Mouse (Mus musculus) frontal cortex, postnatal 14 days (tissue): ENCODE measurements at regions not wholly inside any gene's neighbourhood (a gene's known extent, or its start where the extent isn't known, plus 50 kb on each side); places are given as distances from the start of the nearest gene placed in this dataset.

ENCODE experiments used
- DNase-seq, 2 experiments: peaks; one replicate each; pipeline ENCODE4 v3.0.0; 2022; ENCODE audit warnings: low spot score in 2 of 2

DNA sequence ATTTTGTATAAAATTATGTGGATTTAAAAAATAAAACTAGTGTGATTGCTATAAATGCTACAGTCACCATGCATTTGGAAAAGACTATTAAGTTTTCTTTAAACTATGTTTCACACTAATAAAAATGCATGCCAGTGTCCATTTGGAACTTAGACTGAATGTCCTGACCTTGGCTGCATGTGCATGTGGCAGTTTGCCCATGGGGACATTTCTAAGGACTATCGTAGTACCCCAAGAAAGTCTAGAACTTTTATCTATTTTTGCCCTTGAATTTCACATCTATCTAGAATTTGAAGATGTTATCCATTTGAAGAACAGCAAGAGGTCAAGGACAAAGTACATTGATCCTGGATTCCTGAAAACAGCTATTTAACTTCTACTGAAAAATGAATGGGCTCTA, 745.9 kb downstream of the Tmem182 start:
- no peak for DNase-seq

DNA sequence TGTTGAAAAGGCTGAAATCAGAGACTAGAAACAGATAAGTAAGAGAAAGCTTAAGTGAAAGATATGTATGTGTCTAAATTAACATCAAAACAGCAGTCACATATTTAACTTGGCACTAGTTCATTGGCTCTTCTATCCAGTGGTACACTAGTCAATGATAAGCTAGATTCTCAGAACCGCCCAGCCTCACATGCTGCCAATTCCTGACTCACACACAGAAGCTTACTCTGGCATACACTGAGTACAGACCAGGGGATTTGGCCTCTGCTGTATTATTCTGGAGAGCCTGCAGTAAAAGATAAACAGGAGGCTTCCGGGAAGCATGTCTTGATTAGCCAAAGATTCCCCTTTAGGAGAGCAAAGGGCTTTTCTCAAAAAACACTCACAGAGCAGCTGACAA, 750.2 kb downstream of the Tmem182 start:
- DNase-seq: no peak

DNA sequence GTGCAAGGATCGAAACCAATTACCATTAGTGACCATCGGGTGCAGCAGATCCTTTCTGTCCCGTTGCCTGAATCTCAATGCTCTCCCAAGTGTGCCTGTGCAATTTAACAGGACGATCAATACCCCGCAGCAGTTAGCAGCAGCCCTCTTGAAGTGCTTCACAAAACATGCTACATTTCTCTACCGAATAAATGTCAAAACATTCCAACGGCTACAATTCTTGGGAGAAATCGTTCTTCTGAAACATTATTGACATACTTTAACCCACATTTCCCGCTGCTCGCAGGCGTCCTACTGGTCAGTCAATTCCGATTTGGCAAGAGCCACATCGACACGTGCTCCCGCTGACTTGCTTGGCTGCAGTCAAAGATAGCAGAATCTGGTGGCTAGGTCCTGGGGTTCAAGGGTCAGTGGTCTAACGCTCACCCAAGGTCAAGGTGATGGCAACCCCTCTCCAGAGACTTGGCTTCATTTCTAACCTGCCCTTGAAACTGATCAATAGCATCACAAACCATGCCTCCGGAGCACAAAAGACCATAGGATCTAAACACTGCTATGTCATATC, 753.8 kb downstream of the Tmem182 start:
- DNase-seq: no peak

DNA sequence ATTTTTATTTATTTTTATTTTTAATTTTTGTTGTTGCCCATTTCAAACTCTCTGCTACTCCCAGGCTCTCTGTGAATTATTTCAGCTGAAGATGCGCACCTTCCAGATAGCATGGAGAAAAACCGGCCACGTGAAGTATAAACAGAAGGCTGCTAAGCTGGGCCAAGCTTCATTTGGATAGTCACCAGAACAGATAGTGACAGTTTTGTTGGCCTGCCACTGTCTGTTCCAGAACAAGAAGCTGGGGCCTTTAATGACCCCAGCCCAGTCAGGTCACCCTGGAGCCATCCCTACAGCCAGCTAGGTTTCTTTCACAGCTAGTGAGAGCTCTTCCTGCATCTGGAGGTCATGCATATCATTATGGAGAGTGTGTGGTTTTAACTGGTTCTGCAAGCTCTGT, 754.6 kb downstream of the Tmem182 start:
- no peak for DNase-seq

DNA sequence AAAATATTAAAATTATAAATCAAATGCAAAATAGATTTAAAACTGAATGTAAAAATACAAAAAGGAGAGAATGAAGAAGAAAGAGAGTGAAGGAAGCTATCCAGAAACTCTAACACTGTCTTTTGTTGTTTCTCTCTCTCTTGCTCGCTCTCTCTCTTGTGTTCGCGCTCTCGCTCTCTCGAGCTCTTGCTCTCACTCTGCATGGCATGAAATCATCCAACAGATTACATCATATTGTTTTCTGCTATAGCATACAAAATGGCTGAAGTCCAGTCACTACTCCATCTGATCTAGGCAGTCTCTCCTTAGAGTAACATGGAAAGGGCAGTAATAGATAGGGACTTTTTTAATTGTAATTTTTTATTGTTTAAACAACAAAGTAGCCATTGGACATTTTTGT, 798.1 kb downstream of the Tmem182 start:
- no peak for DNase-seq

DNA sequence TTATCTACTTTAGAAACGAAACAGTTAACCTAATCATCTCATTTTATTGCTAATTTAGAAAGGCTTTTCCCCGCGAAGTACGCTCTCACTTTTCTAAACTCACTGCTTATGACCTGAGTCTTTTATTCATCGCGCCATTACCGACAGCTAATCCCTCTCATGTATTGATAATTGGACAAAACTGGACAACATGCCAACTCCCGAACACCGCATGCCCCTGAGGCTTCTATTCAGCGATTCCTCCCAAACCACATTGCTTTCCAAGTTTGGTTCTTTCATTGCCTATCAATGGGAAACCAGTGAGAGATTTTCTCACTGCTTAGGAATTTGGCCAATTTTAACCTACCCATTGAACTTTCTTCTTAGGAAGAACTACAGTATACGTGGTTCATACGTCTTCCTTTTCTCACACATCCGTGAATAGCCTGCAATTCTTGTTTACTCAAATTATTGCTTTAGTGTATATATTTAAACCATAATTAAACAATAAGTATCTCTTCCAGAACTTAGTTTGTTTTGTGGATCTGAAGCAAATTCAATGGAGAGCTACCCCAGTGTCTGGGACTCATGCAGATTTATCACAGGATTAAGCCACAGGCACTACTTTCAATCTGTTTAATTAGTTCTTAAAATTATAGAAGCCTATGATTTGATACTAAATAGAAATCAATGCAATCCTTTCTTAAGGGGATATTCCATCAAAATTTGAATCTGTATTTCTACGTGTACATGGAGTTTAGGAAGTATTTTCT, 799.8 kb downstream of the Tmem182 start:
- no peak for DNase-seq

DNA sequence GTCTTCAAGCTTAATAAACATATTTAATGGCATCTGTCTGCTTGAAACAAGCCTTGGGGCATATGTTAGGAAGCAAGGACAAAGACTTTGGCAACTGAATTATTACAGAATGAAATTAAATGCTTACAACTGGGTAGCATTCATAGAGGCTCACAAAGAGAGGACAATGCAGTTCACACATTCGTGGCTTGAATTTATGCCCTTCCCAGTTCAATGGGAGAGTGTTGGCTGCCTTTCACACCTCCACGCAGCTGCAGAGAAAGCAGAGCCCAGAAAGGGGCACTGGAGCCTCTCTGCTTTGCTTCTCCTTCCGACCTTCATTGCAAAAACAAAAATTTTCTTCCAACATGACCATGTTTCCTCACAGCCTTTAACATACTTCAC, 800.3 kb downstream of the Tmem182 start:
- no peak for DNase-seq

DNA sequence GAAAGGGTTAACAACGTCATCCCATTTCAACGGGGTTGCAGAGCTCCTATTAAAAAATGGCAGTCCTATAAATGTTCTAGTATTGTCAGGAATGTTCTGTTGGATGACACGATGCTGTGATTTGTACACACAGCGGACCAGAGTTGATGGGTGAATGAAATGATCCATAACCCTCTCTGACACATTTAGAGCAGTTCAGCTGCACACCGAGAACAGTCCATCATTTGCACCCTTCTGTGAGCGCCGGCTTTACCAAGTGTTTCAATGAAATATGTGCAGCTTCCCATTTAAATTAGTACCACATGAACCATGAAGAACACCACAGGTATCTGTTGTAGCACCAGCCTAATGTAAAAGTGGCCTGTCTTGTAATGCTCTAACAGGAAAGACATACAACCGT, 805.4 kb downstream of the Tmem182 start:
- no peak for DNase-seq

DNA sequence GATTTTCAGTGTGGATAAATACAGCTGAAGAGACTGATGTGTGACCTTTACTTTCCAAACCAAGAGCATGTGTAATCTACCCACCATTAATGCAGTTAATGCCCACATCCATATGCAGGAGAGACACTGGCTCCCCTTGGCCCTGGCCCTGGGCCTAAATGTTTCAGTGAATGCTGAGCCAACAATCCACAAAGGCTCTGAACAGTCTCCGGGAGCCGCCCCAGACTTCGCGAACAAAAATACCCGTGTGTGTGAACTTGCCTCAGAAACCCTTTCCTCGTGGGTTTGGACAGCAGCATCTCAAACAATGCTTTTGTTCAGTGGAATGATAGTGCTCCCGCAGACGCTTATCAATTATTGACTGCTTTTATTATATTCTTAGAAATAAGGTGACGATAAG, 846.4 kb downstream of the Tmem182 start:
- DNase-seq: no peak

DNA sequence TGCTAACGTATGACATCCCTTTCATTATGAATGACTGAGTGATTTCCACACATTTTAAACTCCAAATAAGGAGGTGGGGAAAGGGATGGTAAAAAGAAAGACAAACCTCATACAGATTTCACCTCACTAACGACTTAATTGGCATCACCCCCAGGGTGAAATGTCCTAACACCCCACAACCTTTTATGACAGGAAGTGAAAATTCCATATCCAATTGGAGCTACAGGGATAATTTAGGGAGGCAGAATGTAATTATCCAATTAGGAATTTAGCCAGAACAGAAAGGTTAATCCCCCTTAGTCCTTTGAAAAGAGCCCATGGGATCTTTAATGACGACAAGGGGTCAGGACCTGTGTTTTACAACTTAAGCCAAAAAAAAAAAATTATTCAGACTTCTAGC, 846.8 kb downstream of the Tmem182 start:
- no peak for DNase-seq

DNA sequence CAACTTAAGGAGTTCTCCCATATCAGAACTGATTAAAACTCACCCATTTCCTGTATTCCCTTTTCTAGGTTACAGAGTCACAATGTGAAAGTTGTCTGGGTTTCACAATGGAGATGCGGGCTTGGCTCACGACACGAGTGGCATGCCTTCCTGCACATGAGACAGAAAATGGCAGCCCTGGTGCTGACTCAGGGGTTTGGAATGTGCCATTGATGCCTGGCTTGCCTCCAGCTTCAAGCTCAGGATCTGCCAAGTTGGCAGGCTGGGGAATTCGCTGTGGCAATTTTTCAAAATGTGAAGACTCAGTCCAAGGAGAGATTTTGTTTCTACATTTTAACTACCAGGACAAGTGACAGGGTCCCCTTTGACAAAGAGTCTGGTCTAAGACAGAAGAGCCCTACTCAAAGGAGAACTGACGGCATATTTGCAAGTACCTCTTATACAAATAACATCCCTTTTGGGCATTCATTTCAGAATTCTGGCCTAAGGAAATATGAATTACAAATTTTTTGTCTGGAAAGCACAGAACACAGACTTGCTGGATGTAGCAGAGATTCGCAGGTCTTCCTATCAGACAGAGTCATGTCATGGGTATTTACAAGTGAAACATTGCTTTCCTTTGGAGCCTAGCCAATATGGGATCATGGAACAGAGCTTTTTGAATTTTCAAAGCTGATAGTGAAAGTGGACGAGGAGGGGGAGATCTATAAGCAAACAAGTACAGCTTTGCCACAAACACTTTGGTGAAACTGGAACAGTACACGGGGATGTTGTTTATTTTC, 847.4 kb downstream of the Tmem182 start:
- peak; percentile 42 to 46 for DNase-seq

DNA sequence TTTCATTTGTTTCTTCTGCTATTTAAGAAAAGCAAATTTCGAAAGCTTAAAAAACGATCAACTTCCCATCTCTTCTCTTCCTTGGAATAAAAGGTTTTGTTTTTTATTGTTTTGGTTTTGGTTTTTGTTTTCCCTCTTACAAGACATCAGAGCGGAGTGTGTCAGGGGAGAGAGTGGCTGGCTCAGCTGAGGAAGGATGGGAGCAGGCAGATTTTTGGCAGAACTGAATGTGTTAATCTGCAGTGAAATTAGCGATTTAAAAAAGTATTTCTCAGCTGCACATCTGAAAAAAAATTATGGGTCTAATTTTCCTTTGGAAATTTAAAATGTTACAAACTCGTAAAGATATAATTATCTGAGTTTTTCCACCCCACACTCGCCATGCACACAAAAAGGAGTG, 868.7 kb downstream of the Tmem182 start:
- DNase-seq: no peak

DNA sequence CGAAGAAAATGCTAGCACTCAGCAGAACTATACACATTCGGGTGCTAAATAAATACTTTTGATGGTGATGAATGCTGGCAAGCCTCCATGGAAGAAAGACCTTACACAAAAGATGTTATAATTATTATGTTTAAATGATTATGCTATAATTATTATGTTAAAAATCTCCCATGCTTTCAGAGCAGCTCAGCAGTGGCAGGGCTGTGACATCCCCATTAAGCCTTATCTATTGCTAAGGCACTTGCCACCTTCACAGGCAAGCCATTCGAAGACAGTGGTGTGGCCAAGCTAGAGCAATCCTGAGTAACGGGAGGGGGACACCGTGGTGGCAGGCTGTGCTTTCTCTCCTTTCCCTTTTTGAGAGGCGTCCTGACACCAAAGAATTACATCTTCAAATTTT, 869.9 kb downstream of the Tmem182 start:
- no peak for DNase-seq

DNA sequence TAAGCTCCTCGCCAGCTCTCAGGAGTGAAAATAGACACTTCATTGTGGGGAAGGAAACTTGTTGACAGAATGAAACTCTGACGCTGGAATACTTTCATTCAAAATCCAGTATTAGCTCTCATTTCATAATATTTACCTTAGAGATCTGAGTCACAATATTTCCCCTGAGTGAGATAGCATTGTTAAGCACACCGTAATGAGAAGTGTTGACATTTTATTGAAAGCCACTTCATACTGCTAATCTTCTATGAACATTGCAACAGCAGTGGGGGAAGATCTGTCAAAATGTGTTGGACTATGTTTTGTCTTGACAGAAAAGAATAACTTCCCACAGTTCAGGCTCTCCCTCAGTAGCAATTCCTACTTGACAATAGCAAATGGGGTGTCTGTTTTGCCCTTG, 900.3 kb downstream of the Tmem182 start:
- DNase-seq: no peak

DNA sequence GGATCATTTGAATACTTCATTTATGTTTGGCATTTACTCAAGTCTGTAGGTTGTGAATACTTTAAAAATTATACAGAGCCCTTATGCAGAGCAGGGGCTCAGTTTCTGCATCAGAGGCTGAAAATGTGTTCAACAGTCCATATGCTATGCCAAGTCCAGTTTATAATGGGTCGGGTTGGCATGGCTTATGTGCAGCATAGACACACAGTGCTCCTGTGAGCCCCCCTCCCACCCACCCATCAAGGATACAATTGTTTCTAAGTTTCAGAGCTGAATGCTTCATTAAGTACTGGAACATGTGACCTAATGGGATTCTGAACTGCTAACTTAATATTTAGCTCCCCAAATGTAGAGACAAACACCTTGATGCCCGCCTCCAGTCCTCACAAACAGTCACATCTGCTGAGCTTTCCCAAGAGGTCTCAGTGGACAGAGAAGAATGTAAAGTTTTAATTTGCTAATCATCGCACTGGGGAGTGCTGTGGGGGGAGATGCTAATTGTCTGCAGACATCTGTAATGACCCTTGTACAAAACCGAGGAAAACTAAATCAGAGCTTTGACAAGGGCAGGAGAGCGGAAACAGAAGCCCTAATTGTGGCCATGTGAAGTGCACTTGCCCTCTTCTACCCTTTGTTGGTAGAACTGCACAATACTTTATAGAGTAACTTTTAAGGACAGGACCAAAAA, 937.4 kb downstream of the Tmem182 start:
- no peak for DNase-seq

DNA sequence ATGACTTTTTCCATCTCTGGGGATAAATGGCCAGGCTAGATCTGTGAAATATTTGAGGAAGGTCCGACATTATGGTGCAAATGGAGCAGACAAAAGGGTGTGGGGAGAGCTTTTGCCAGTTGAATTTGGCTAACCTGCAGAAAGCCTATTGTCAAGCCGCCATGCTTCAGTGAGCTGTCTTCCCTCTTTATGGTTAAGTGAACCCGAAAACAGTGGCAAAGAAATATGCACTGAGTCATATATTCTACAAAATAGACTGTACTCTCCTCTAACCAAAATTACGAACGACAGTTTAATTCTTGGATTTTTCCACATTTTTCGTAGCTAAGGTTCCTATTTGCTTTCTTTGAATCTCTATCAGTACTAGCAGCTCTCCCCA, 937.9 kb downstream of the Tmem182 start:
- DNase-seq: no peak

DNA sequence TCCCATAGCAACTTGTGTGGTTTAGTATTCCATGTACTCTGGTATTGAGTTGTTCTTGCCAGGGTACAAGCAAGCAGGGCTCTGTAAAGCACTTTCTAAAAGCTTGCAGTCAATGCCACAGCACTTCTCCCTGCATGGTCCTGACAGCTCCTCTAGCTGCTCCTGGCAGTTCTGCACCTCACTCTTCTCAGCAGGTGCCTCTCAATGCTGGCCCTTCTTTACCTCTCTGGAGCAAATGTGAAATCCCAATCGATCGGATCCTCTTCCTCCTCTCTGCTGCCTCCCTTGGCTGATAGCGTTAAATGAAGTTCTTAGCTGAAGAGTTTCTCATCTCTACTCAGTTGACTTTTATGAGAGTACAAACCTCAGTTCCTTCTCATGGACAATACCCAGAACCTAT, 939.1 kb downstream of the Tmem182 start:
- peak; percentile 7 for DNase-seq

DNA sequence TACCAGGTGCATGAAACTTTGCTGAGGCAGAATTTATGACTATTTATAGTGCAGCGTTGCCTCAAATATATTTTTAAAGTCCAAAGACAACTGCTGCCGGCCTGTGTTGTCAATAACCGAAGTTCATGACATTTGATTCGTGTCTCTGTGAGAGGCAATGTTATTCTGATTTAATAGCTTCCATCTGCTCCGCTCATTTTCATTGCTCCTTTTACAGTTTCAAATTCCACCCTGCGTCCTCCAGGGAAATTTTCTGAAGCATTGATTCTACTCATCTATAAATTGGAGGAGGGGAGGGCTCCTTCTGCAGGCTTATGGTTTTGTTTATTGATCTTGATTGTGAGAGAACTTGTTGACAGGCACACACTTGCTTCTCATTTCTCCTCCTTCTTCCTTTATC, 936.2 kb upstream of the Pou3f3 start:
- DNase-seq: no peak
